ENCODE assay signal across 8 mouse cellular contexts in genomic region chr15:12230243-12230935, GRCm38 (mm10). TPM values are rescaled to one million over a fixed set of nuclear protein-coding genes. Genes with fewer than 3 reads are reported as not detected.
DNase-seq lines count a peak whose midpoint lies in the region; ATAC-seq lines count a peak whose summit lies in the region.
"Had no signal": no experiment of that assay in that cellular context is flagged by ENCODE, and none has a peak within 500 bp of the region (broad histone marks: within the 10 kb centered on the region; RNA-seq: fewer than 3 reads in every experiment).

No protein-coding gene starts in this region.

- no peaks in the 10 kb centered on the region for H3K27me3 ChIP-seq in embryonic facial prominence, embryonic 15.5 days

- H3K36me3 ChIP-seq in embryonic facial prominence, embryonic 15.5 days: peaks cover 14% of the 10 kb centered on the region; the same call in 1 of the 2 replicates

- peaks cover 14% of the 10 kb centered on the region for H3K4me1 ChIP-seq in embryonic facial prominence, embryonic 15.5 days

- H3K4me2 ChIP-seq in embryonic facial prominence, embryonic 15.5 days (replicated peaks): no peak overlapping the region

- intact Hi-C loops in left cerebral cortex, postnatal 10 days (cut with DNase I): no loop called here

- ATAC-seq in embryonic facial prominence, embryonic 15.5 days (ENCODE audit: insufficient number of reproducible peaks, low FRiP score, low TSS enrichment, low read depth): no peak

- no peaks in the 10 kb centered on the region for H3K9me3 ChIP-seq in embryonic facial prominence, embryonic 15.5 days (replicated peaks)

- H3K9ac ChIP-seq in embryonic facial prominence, embryonic 15.5 days: no peak overlapping the region

- DNase-seq in lung, postnatal 25 days (ENCODE audit: low spot score): peak; percentile 28
- DNase-seq in lung, adult 18-20 months: no peak
- peak; percentile 42 for DNase-seq in lung, postnatal 36 days
- no peak for DNase-seq in gastrocnemius, postnatal 25 days
- no peak for DNase-seq in left cerebral cortex, postnatal 10 days (ENCODE audit: extremely low spot score in 1 of 2, low spot score in 2 of 2)
- DNase-seq in right cerebral cortex, postnatal 10 days (ENCODE audit: low spot score in 2 of 2): no peak
- DNase-seq: cerebellum, adult 18-20 months had no signal

- H3K4me3 ChIP-seq in embryonic facial prominence, embryonic 15.5 days (replicated peaks): no peak overlapping the region

- peak overlapping the region; percentile 74 for H3K27ac ChIP-seq in embryonic facial prominence, embryonic 15.5 days (replicated peaks)

- WGBS in embryonic facial prominence, embryonic 15.5 days: 52% methylated on average over 12 of the region's 12 CpGs

RNA-seq across cellular contexts. Expression of gene Mtmr12, which starts 25.6 kb away (rescaled TPM):
- 14.6 and 16.2 TPM in 2 replicates for polyA plus RNA-seq in embryonic facial prominence, embryonic 15.5 days (2015; fragmentation: Nextera tagmentation; extraction: Ambion mirVana)
- total RNA-seq in gastrocnemius, postnatal 25 days (2021): 1 to 10 TPM; 3.1 to 4.7 TPM
- total RNA-seq in left cerebral cortex, postnatal 10 days (2021): 10 to 100 TPM; 16.3 to 17.6 TPM

Comparison
In these comparisons a context has a peak if more than half of its experiments do, and no peak if none do; other contexts are left out.
1. DNase-seq: peak in lung, postnatal 25 days (single experiment) and lung, postnatal 36 days (single experiment); none in lung, adult 18-20 months (0 of 2), gastrocnemius, postnatal 25 days (single experiment), left cerebral cortex, postnatal 10 days (0 of 2) and right cerebral cortex, postnatal 10 days (0 of 2).